Mouse (Mus musculus) E14TG2a.4 (cell line): ENCODE measurements around the gene Gng7.

Source experiments
- CTCF ChIP-seq: conservative IDR thresholded peaks from 2 replicates; pipeline ENCODE4 v1.5.1; 2014; ENCODE audit warnings: low read length
- NANOG ChIP-seq: IDR thresholded peaks from 2 replicates; pipeline ENCODE4 v1.6.1; 2014; ENCODE audit warnings: borderline replicate concordance, low read length, mixed read lengths

GRCm38 (mm10) chr10:80975478-80975877 is 39.3 kb downstream of the Gng7 start:
- no peak for TF ChIP-seq CTCF
- no peak for TF ChIP-seq NANOG
